Mouse (Mus musculus) forebrain, embryonic 10.5 days (tissue): Measurements from ENCODE around the gene Ipo5. TPM values are rescaled to one million over a fixed set of nuclear protein-coding genes. Genes with fewer than 3 reads are reported as not detected.
A peak's percentile ranks its signal among the peaks of the same experiment; 100 is the strongest.

Experiments
- DNase-seq: peaks from one replicate; pipeline ENCODE4 v3.0.0-alpha.2; 2017; ENCODE audit warnings: low spot score; ENCODE audit errors: extremely low spot score
- H3K27ac ChIP-seq: fragments of 300-500 bp; sonication (generic); 2 replicates; pipeline ENCODE4 v1.5.1; 2016; ENCODE audit warnings: mild to moderate bottlenecking
- H3K27me3 ChIP-seq: fragments of 300-500 bp; sonication (generic); 2 replicates; pipeline ENCODE4 v1.6.1; 2016; ENCODE audit warnings: mild to moderate bottlenecking; ENCODE audit not compliant: poor library complexity, severe bottlenecking
- H3K36me3 ChIP-seq: fragments of 300-500 bp; sonication (generic); replicated peaks from 2 replicates; pipeline ENCODE4 v1.6.1; 2016; ENCODE audit warnings: mild to moderate bottlenecking, moderate library complexity
- H3K4me1 ChIP-seq: fragments of 300-500 bp; sonication (generic); 2 replicates; pipeline ENCODE4 v1.6.1; 2016
- H3K4me3 ChIP-seq: fragments of 300-500 bp; sonication (generic); 2 replicates; pipeline ENCODE4 v1.5.1; 2016; ENCODE audit warnings: mild to moderate bottlenecking, moderate library complexity
- H3K9me3 ChIP-seq: fragments of 300-500 bp; sonication (generic); 2 replicates; pipeline ENCODE4 v1.6.1; 2016; ENCODE audit warnings: mild to moderate bottlenecking, moderate library complexity
- WGBS: fragments of 180-500 bp; shearing (Covaris S2); methylation state at CpG from one replicate; pipeline ENCODE4 v1.1.7; 2016; 5-methylcytosine and 5-hydroxymethylcytosine counted together
- polyA plus RNA-seq: library from polyadenylated mRNA; unstranded; fragments of >200 nt; fragmentation: Nextera tagmentation; extraction: Ambion mirVana; gene quantifications from 2 replicates; pipeline ENCODE4 v1.2.1, GENCODE M21; 2016

Gene Ipo5
- polyA plus RNA-seq, 1 experiment from 2014 or later = 187 TPM

DNA sequence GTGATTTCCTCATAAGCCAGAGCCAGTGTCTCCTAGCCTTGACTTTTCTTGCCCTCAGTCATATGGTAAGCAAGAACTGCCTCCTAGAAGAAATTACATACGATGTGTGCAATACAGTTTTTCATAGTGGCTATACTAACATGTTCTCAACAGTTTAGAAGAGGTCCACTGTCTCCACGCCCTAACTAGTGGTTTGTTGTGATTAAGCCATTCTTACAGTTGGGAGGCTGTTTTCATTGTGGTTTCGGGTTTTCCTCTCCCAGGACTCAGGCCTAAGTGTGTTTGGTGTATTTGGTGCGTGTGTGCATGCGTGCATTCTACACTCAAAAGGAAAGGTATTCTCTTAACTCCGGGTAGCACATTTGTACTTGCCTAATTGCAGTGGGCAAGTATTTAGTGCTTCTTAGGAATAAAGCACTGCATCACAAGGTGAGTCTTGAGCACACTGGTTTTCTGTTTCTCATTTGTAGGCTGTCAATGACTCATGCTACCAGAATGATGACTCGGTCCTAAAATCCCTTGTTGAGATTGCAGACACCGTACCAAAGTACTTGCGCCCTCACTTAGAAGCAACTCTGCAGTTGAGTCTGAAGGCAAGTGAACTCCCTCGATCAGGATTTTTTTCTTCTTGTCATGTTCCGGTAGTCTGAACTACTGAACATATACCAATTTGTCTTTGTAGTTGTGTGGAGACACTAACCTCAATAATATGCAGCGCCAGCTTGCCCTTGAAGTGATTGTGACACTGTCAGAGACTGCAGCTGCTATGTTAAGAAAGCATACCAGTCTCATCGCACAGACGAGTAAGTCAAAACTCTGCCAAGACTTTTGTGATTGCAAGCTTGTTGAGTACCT is 14.9 kb downstream of the Ipo5 start:
- no peak overlapping the region for H3K4me3 ChIP-seq
- H3K4me1 ChIP-seq = no peaks in the 10 kb centered on the region
- no peaks in the 10 kb centered on the region for H3K9me3 ChIP-seq
- DNase-seq = no peak
- H3K36me3 ChIP-seq = peaks cover 98% of the 10 kb centered on the region
- WGBS = 92% methylated on average over 14 of the region's 14 CpGs
- H3K27ac ChIP-seq = no peak overlapping the region
- H3K27me3 ChIP-seq = no peaks in the 10 kb centered on the region

DNA sequence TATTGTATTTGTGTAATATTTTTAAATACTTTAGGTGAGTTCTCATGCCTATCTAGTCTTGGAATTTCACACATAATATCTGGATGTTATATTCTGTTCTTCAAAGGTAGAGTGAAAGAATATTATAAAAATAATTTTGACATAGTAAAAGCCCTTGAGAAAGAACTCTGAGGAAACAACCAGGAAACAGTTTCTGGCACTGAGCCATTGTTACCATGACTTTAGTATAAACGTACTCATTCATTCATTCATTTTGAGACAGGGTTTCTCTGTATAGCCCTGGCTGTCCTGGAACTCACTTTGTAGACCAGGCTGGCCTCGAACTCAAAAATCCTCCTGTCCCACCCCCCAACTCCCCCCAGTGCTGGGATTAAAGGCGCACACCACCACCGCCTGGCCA is 20.2 kb downstream of the Ipo5 start:
- 92% methylated on average over 4 of the region's 4 CpGs for WGBS
- H3K4me1 ChIP-seq = no peaks in the 10 kb centered on the region
- no peak overlapping the region for H3K27ac ChIP-seq
- no peak overlapping the region for H3K4me3 ChIP-seq
- H3K27me3 ChIP-seq = no peaks in the 10 kb centered on the region
- H3K9me3 ChIP-seq = no peaks in the 10 kb centered on the region
- H3K36me3 ChIP-seq = peaks cover 99% of the 10 kb centered on the region
- no peak for DNase-seq

DNA sequence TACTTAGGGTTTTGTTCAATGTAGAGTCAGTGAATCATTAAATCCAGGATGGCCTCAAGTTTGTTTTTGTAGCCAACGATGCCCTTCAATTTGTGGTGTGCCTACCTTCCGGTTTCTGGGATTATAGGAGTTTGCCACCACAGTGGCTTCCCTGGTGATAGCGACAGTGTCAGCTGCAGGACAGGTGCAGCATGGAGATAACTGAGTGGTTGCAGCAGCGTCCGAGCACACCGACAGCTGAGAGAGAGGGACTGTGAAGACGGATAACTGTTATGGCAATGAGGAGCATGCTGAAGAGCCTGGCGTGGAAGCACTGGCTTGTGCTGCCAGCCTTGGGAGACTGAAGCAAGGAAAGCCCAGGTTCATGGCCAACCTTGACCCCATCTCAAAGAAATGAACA is 22.6 kb downstream of the Ipo5 start:
- Histone ChIP-seq H3K27me3 (no peaks in the 10 kb centered on the region), H3K9me3 (no peaks in the 10 kb centered on the region), H3K4me1 (no peaks in the 10 kb centered on the region), H3K36me3 (peaks cover 100% of the 10 kb centered on the region), H3K4me3 (no peak overlapping the region), H3K27ac (no peak overlapping the region)
- 94% methylated on average over 8 of the region's 8 CpGs for WGBS
- no peak for DNase-seq

DNA sequence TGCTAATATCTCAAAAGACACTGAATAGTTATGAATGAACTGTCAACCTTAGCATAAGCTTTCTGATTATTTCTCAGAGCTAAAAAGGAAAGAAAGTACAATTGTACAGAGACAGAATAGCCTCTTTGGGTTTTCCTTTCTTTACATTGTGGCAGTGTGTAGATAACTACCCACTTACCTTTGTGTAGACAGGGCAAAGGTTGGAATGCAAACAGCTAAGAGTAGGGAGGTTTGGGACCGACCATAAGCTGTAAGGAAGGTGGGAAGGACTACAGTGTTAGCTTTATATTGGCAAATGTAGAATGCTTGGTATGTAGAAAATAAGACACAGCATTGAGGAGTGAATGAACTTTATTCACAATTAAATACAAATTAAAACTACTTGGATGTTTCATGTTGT is 26.1 kb downstream of the Ipo5 start:
- Histone ChIP-seq H3K27me3 (no peaks in the 10 kb centered on the region), H3K9me3 (no peaks in the 10 kb centered on the region), H3K4me3 (no peak overlapping the region), H3K27ac (no peak overlapping the region), H3K36me3 (peaks cover 100% of the 10 kb centered on the region), H3K4me1 (no peaks in the 10 kb centered on the region)
- WGBS = 87% methylated on average over 1 of the region's 1 CpGs
- no peak for DNase-seq

DNA sequence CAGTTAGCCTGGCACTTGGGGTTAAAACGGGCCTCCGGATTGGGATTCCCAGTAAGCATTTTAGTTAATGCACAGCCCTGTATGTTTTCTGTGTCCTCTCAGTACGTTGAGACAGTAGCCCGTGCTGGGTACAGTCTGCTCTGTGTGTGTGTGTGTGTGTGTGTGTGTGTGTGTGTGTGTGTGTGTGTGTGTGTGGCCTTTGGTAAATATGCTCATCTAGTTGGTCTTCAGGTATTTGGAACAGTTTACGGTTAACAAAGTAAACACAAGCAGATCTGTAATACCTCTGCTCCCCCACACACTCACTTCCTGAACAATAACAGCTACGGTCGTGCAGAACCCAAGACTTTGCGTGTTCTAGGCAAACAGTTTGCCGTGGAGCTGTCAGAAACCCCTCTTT is 31.8 kb downstream of the Ipo5 start:
- DNase-seq = no peak
- Histone ChIP-seq H3K9me3 (no peaks in the 10 kb centered on the region), H3K4me1 (no peaks in the 10 kb centered on the region), H3K36me3 (peaks cover 100% of the 10 kb centered on the region), H3K4me3 (no peak overlapping the region), H3K27ac (no peak overlapping the region), H3K27me3 (no peaks in the 10 kb centered on the region)
- WGBS = 94% methylated on average over 9 of the region's 9 CpGs

DNA sequence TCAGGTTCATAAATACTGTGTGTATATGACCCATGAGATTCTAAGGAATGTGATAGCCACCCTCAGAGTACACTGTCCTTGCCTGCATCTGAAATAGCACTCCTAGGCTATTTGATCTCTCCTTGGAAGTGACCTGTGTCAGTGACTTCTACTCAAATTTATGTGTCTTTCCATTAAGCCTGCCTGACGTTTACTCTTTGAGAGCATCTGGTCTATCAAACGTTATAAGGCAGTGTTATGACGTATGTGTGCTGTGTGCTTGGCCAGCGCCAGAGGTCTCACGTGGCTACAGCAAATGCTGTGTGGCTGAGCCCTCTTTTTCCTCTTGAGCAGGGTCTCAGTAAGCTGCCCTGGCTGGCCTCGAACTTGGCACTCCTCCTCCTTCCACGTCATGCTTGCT is 34.1 kb downstream of the Ipo5 start:
- Histone ChIP-seq H3K36me3 (peaks cover 100% of the 10 kb centered on the region), H3K9me3 (peaks cover 9% of the 10 kb centered on the region; the same call in 1 of the 2 replicates), H3K4me3 (no peak overlapping the region), H3K27ac (no peak overlapping the region), H3K27me3 (no peaks in the 10 kb centered on the region), H3K4me1 (no peaks in the 10 kb centered on the region)
- 89% methylated on average over 7 of the region's 7 CpGs for WGBS
- no peak for DNase-seq

DNA sequence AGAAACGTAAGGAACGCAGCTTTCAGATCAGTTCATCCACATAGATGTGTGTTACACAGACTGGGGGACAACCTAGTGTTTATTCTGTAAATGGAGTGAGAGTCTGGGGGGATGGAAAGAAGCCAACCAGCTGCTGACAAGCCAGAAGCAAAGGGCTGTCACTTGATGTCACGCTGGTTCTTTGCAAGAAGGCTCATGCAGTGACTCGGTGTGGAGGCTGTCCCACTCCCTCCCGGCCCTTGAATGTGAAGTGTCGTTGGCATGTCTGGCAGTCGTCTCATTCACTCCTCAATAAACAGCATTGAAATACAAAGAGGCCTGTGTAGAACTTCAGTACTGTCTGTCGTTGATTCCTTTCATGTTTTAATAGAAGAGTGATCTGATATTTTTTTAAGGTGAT is 36.1 kb downstream of the Ipo5 start:
- Histone ChIP-seq H3K9me3 (peaks cover 9% of the 10 kb centered on the region; the same call in 1 of the 2 replicates), H3K27me3 (no peaks in the 10 kb centered on the region), H3K4me1 (no peaks in the 10 kb centered on the region), H3K4me3 (no peak overlapping the region), H3K27ac (no peak overlapping the region), H3K36me3 (peaks cover 90% of the 10 kb centered on the region)
- 92% methylated on average over 8 of the region's 8 CpGs for WGBS
- no peak for DNase-seq

DNA sequence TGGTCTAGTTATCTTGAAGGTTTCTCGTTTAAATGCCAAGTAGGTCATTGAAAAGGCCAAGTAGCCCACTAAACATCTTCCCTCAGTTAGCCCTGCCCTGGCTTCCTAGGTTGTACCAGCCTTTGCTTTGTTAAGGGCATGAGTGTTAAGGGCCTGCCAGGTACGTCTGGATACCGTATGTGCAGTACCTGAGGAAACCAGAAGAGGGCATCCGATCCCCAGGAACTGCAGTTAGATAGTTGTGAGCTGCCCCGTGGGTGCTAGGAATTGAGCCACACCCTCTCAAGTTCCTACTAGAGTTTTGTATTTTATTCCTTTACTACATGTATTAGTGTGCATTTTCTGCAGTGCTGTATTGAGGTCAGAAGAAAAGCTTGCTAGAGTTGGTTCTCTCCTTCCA is 38.0 kb downstream of the Ipo5 start:
- H3K27me3 ChIP-seq = no peaks in the 10 kb centered on the region
- DNase-seq = no peak
- H3K36me3 ChIP-seq = peaks cover 71% of the 10 kb centered on the region
- H3K27ac ChIP-seq = no peak overlapping the region
- H3K9me3 ChIP-seq = peaks cover 12% of the 10 kb centered on the region; the same call in 1 of the 2 replicates
- H3K4me1 ChIP-seq = no peaks in the 10 kb centered on the region
- H3K4me3 ChIP-seq = no peak overlapping the region
- WGBS = 90% methylated on average over 5 of the region's 5 CpGs

DNA sequence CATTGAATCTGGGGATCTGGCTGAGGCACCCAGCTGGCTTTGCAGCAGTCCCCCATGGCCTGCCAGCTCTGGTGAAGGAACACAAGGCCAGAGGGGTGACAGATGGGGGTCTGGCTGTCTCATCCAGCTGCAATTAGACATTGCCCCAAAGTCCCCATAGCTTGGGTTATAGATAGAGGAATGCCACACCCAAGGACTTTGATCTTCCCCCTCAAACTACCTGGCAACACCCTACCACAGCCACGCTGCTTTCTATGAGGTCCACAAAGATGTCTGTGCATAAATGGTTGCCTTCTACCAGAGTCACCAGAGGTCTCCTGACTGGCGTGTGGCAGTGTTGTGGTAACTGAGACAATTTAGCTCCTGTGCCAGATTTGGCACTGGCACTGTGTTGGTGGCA is 39.0 kb downstream of the Ipo5 start:
- Histone ChIP-seq H3K36me3 (peaks cover 60% of the 10 kb centered on the region), H3K9me3 (peaks cover 12% of the 10 kb centered on the region; the same call in 1 of the 2 replicates), H3K4me1 (no peaks in the 10 kb centered on the region), H3K27me3 (no peaks in the 10 kb centered on the region), H3K4me3 (no peak overlapping the region), H3K27ac (no peak overlapping the region)
- DNase-seq = no peak
- WGBS = 94% methylated on average over 2 of the region's 2 CpGs

DNA sequence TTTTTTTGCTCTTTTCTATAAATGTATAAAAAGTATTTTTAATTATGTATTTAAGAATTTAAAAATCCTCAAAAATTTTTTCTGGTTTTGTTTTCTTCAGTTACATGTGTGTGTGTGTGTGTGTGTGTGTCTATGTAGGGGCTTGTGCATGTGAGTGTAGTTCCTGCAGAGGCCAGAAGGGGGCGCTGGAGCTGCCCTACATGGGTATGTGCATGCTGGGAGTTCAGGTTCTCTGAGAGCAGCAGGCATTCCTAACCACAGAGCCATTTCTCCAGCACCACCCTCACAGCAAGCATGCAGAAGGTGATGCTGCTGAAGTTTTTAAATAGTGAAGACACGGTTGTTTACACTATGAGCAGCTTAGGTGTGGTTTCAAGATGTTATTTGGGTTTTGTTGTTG is 41.4 kb downstream of the Ipo5 start:
- Histone ChIP-seq H3K36me3 (peaks cover 36% of the 10 kb centered on the region), H3K4me1 (peaks cover 6% of the 10 kb centered on the region; the same call in 1 of the 2 replicates), H3K4me3 (no peak overlapping the region), H3K27ac (no peak overlapping the region), H3K9me3 (peaks cover 12% of the 10 kb centered on the region; the same call in 1 of the 2 replicates), H3K27me3 (no peaks in the 10 kb centered on the region)
- no peak for DNase-seq
- WGBS = 48% methylated on average over 2 of the region's 2 CpGs

DNA sequence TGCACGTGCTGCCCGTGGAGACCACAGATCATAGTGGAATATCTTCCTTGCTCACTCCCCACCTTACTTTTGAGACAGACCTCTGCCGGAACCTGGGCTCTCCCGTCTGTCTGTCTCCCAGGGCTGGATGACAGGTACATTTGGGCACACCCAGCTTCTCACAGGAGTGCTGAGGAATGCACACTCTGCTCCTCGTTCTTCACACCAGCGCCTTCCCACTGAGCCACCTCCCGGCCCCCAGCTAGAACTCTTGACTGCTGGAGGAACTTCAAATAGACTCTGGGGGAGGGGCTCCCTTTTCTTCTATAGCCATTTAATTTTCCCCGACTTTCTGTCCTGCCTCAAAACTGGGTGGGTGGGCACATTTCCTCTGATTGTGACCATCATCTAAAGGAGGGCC is 49.5 kb downstream of the Ipo5 start:
- no peak overlapping the region for H3K4me3 ChIP-seq
- no peak for DNase-seq
- peaks cover 21% of the 10 kb centered on the region for H3K4me1 ChIP-seq
- H3K27ac ChIP-seq = peak overlapping the region; percentile 67
- no peaks in the 10 kb centered on the region for H3K36me3 ChIP-seq
- WGBS = 64% methylated on average over 8 of the region's 8 CpGs
- no peaks in the 10 kb centered on the region for H3K27me3 ChIP-seq
- no peaks in the 10 kb centered on the region for H3K9me3 ChIP-seq

DNA sequence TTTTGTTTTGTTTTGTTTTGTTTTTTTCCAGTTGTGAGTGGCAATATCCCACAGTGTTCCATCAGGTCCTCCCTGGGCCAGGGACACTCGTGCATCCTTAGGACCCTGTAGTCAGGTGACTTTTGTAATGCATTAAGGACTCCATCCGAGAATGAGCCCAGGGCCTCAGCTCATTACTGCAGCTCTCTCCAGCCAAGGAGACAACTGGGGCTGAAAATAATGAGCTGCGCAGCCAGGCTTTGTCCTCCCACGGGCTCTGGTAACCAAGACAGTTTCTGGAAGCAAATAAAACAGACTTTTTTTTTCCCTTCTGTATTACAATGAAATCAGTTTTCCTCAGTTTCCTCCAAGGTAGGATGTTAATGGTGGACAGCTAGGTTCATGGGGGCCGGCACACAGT is 50.0 kb downstream of the Ipo5 start:
- peak overlapping the region; percentile 67 for H3K27ac ChIP-seq
- no peaks in the 10 kb centered on the region for H3K27me3 ChIP-seq
- no peaks in the 10 kb centered on the region for H3K36me3 ChIP-seq
- no peaks in the 10 kb centered on the region for H3K9me3 ChIP-seq
- no peak overlapping the region for H3K4me3 ChIP-seq
- 55% methylated on average over 5 of the region's 5 CpGs for WGBS
- H3K4me1 ChIP-seq = peaks cover 25% of the 10 kb centered on the region
- DNase-seq = no peak

DNA sequence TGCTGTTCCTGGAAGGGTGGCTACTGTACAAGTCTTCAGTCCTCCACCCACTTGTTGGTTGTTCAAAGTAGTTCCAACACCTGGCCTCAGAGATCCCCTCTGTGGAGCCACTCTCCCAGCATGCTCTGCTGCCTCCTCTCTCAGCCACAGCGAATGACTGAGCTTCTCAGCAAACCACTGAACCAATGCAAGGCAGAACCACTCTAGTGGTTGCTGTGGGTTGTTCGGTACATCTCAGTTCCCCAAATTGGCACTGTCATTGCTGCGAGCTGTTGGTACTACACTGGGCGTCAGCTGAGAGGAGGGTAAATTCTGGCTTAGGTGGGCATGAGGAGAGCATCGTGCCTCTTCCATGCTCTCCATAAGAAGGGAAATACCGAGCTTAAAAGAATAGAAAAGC is 56.0 kb downstream of the Ipo5 start:
- DNase-seq = no peak
- H3K36me3 ChIP-seq = no peaks in the 10 kb centered on the region
- H3K27me3 ChIP-seq = no peaks in the 10 kb centered on the region
- H3K4me1 ChIP-seq = peaks cover 8% of the 10 kb centered on the region
- H3K4me3 ChIP-seq = no peak overlapping the region
- H3K9me3 ChIP-seq = no peaks in the 10 kb centered on the region
- H3K27ac ChIP-seq = no peak overlapping the region
- 89% methylated on average over 6 of the region's 6 CpGs for WGBS
